Mouse (Mus musculus) midbrain, postnatal 0 days (tissue): ENCODE results near the gene Daxx. TPM values are rescaled to one million over a fixed set of nuclear protein-coding genes. Genes with fewer than 3 reads are reported as not detected.
A peak's percentile ranks its signal among the peaks of the same experiment; 100 is the strongest.

Experiments used
- ATAC-seq: fragments of 200-750 bp; cut with Nextera tagmentation; 2 replicates; pipeline ENCODE4 v1.8.0; 2017; ENCODE audit warnings: moderate number of reproducible peaks, mild to moderate bottlenecking, moderate TSS enrichment, moderate library complexity; ENCODE audit not compliant: low FRiP score
- DNase-seq: peaks from one replicate; pipeline ENCODE4 v3.0.0-alpha.2; 2015; ENCODE audit warnings: low spot score
- H3K27ac ChIP-seq: fragments of 300-500 bp; sonication (generic); 2 replicates; pipeline ENCODE4 v1.5.1; 2014; ENCODE audit warnings: low read depth, mild to moderate bottlenecking, low read length, mixed read lengths
- H3K27me3 ChIP-seq: fragments of 300-500 bp; sonication (generic); 2 replicates; pipeline ENCODE4 v1.6.1; 2014; ENCODE audit warnings: low read length, control low read depth, mixed read lengths; ENCODE audit not compliant: insufficient read depth
- H3K36me3 ChIP-seq: fragments of 300-500 bp; sonication (generic); 2 replicates; pipeline ENCODE4 v1.6.1; 2014; ENCODE audit warnings: low read length, control low read depth, mixed read lengths; ENCODE audit not compliant: insufficient read depth
- H3K4me1 ChIP-seq: fragments of 300-500 bp; sonication (generic); 2 replicates; pipeline ENCODE4 v1.6.1; 2014; ENCODE audit warnings: mild to moderate bottlenecking, control low read depth, antibody characterized with exemption, low read length, mixed read lengths; ENCODE audit not compliant: insufficient read depth
- H3K4me2 ChIP-seq: fragments of 300-500 bp; sonication (generic); 2 replicates; pipeline ENCODE4 v1.6.1; 2014; ENCODE audit warnings: low read depth, mild to moderate bottlenecking, low read length, mixed read lengths; ENCODE audit not compliant: poor library complexity, severe bottlenecking
- H3K4me3 ChIP-seq: fragments of 300-500 bp; sonication (generic); 2 replicates; pipeline ENCODE4 v1.5.1; 2014; ENCODE audit warnings: low read depth, mild to moderate bottlenecking, low read length, moderate library complexity
- H3K9ac ChIP-seq: fragments of 300-500 bp; sonication (generic); replicated peaks from 2 replicates; pipeline ENCODE4 v1.6.1; 2014; ENCODE audit warnings: mild to moderate bottlenecking, low read length, moderate library complexity, mixed read lengths; ENCODE audit not compliant: poor library complexity, severe bottlenecking
- H3K9me3 ChIP-seq: fragments of 300-500 bp; sonication (generic); 2 replicates; pipeline ENCODE4 v1.6.1; 2016; ENCODE audit warnings: low read length, control low read depth
- CTCF ChIP-seq: IDR thresholded peaks from 2 replicates; pipeline ENCODE4 v1.5.1; 2016; ENCODE audit warnings: antibody characterized with exemption, mild to moderate bottlenecking
- WGBS: fragments of 180-500 bp; shearing (Covaris S2); extraction: QIAGEN DNeasy Blood & Tissue Kit; methylation state at CpG from one replicate; pipeline ENCODE4 v1.1.7; 2014; 5-methylcytosine and 5-hydroxymethylcytosine counted together
- polyA plus RNA-seq: library from polyadenylated mRNA; unstranded; fragments of >200 nt; fragmentation: Nextera tagmentation; extraction: Ambion mirVana; gene quantifications from 2 replicates; pipeline ENCODE4 v1.2.1, GENCODE M21; 2015
- total RNA-seq: library from RNA; depleted of rRNA; stranded (reverse); fragments of >200 nt; gene quantifications from 2 replicates; pipeline ENCODE4 v1.2.3, GENCODE M21; 2014

The Daxx gene
- total and polyA plus RNA-seq, 2 experiments from 2014 or later, result 42.9 to 55.7 TPM

DNA sequence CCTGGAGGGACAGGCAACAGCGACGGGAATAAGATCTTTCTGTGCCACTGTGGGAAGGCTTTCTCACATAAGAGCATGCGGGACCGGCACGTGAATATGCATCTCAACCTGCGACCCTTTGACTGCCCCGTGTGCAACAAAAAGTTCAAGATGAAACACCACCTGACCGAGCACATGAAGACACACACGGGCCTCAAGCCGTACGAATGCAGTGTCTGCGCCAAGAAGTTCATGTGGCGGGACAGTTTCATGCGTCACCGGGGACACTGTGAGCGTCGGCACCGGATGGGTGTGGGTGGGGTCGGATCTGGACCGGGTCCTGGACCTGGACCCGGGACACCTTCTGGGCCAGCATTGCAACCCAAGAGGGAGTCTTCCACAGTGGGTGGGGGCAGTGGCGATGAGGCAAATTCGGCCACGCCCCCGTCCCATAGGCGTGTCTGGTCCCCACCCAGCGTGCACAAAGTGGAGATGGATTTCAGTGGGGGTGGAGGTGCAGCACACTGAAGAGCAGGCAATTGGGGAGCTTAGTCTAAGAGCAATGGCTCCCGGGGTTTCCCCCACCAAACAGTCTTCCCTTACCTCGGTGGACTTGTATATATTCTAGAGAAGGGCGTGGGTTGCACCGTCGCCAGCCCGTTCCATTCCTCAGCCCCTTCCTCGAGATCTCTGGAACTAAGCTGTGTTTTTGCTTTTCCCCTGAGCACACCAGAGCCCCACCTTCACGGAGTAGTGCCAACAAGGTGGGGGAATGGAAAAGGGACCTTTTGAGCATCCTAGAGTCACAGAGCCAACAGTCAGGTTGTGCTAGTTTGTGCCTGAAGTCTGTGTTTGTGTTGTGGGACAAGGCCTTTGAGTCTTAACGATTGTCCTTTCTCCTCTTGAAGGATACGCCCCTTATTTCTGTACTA lies 9.3 kb downstream of the Daxx start:
- Histone ChIP-seq H3K4me3 (peak overlapping the region; percentile 38), H3K27ac (no peak overlapping the region), H3K9me3 (no peaks in the 10 kb centered on the region), H3K27me3 (no peaks in the 10 kb centered on the region), H3K4me2 (peak overlapping the region; percentile 70; the same call in 1 of the 2 replicates), H3K9ac (no peak overlapping the region), H3K4me1 (no peaks in the 10 kb centered on the region), H3K36me3 (peaks cover 8% of the 10 kb centered on the region)
- DNase-seq (no peak), ATAC-seq (no peak)
- no peak for TF ChIP-seq CTCF
- 65% methylated on average over 37 of the region's 37 CpGs for WGBS

DNA sequence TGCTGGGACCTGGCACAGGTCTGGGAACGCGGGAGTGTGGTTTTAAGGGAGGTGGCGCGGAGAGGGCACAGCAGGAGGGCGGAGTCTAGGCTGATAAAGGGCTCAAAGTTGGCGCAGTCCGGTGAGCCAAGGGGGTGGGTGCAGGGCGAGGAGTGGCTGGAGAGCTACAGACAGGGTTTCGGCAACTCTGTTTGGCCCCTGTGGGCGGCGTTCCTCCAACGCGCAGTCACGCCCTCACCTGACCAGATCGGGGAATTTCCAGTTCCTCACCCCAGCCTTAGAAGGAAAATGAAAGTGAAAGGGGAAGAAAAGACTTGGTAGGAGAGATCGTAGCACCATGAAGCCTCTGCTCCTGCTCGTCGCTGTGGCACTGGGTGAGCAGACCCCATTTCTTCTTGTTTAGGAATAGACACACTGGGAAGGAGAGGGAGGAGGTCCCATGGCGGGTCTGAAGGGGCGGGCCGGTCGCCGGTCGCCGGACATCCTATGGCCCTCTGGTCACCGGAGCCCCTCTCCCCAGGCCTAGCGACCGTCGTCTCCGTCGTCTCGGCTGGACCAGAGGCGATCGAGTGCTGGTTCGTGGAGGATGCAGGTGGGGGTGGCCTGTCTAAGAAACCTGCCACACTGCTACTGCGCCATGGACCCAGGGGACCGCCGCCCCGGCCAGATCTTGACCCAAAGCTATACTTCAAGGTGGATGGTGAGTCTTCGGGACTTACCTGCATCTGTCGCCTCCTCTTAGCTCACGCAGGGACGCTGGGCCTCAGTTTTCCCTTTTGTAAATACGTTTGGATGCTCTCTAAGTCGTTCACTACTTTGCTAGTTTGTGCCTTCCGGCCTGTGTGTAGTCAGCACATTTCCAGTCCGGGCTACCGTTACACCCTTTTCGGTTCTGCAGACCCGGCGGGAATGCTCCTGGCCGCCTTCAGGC lies 10.4 kb downstream of the Daxx start:
- ATAC-seq (no peak), DNase-seq (peak; percentile 34)
- peak overlapping the region; percentile 70 for H3K4me2 ChIP-seq
- no peaks in the 10 kb centered on the region for H3K36me3 ChIP-seq
- peak overlapping the region; percentile 39 for H3K9ac ChIP-seq
- no peaks in the 10 kb centered on the region for H3K27me3 ChIP-seq
- H3K4me1 ChIP-seq, result no peaks in the 10 kb centered on the region
- no peaks in the 10 kb centered on the region for H3K9me3 ChIP-seq
- WGBS, result 4% methylated on average over 52 of the region's 52 CpGs
- H3K4me3 ChIP-seq, result peak overlapping the region; percentile 38
- TF ChIP-seq CTCF, result peak; percentile 29
- H3K27ac ChIP-seq, result peak overlapping the region; percentile 48; the same call in 1 of the 2 replicates

DNA sequence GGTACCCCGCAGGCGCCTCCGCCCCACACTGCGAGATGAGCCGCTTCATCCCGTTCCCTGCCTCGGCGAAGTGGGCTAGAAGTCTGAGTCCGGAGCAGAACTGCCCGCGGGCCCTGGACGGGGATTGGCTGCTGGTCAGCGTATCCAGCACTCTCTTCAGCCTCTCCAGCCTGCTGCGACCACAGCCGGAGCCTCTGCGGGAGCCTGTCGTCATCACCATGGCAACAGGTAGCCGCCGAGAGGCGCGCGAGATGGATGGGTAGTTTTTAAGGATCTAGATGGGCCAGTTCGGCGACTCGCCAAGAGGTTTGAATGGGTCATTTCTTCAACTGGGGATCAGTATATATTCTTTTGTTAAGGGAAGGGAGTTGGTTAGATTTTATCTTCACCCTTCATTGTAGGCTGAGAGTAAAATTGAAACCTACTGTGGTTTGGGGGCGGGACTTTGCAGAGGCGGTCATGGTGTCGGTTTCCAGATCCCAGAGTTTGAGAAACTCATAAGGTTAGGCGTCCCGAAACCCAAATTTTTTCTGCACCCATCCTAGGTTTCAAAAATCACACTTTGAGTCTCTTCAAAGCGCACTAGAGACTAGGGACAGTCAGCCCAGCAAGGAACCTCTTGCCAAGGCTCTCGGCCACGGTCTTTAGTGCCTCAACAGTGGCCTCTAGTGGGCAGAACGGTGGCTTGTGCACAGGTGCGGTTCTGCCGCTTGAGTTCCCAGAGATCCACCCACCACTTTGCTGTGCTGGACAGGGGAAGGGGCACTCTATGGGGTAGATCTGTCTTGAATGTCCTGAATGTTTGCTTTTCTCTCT lies 11.3 kb downstream of the Daxx start:
- H3K9ac ChIP-seq, result peak overlapping the region; percentile 39
- peak overlapping the region; percentile 38 for H3K4me3 ChIP-seq
- TF ChIP-seq CTCF, result peak; percentile 83
- DNase-seq (peak; percentile 83), ATAC-seq (no peak)
- peak overlapping the region; percentile 48; the same call in 1 of the 2 replicates for H3K27ac ChIP-seq
- H3K9me3 ChIP-seq, result no peaks in the 10 kb centered on the region
- no peaks in the 10 kb centered on the region for H3K27me3 ChIP-seq
- WGBS, result 3% methylated on average over 36 of the region's 36 CpGs
- peak overlapping the region; percentile 70 for H3K4me2 ChIP-seq
- no peaks in the 10 kb centered on the region for H3K4me1 ChIP-seq
- no peaks in the 10 kb centered on the region for H3K36me3 ChIP-seq

DNA sequence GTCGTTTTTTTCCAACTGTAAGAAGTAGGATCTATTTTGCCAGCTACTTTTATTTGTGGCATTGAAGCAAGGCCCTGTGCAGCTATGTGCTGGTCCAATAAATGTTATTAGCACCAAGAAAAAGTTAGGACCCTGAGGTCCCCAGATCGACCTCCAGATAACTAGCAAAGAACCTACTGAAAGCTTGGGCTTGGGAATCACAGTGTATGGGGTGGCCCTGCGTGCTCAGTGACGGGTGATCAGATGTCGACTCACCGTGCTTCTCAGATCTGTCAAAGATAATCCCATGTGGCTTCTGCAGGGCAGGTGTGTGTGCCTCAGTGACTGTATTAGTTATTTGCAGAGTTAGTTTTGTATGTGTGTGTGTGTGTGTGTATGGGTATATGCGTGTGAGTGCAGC lies 12.1 kb downstream of the Daxx start:
- Histone ChIP-seq H3K9ac (no peak overlapping the region), H3K4me3 (no peak overlapping the region), H3K9me3 (no peaks in the 10 kb centered on the region), H3K27ac (no peak overlapping the region), H3K36me3 (no peaks in the 10 kb centered on the region), H3K4me2 (no peak overlapping the region), H3K4me1 (no peaks in the 10 kb centered on the region), H3K27me3 (no peaks in the 10 kb centered on the region)
- TF ChIP-seq CTCF, result no peak
- no peak for DNase-seq
- 92% methylated on average over 7 of the region's 7 CpGs for WGBS
- ATAC-seq, result no peak

DNA sequence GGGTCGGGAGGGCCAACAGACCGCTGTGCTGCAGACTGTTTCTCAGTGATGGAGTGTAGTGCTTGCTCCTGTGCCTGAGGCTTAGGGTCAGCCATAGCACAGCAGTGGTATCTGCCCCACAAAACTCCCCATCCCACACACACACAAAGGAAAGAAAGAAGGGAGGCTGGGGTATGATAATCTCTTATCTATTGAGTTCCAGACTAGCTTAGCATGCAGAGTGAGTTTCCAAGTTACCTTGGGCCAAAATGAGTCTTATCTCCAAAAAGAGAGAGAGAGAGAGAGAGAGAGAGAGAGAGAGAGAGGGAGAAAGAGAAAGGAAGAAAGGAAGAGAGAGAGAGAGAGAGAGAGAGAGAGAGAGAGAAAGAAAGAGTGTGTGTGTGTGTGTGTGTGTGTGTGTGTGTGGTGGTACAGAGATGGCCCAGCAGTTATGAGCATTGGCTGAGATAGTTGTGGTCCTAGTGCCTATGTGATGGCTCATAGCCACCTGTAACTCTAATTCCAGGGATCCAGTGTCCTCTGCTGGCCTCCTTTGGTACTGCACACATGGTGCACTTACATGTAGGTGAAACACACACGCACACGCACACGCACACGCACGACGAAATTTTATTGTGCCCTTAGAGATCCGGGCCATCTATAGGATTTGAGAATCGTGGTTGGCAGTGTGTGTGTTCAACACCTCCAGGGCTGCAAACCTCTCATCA lies 15.5 kb downstream of the Daxx start:
- H3K4me2 ChIP-seq, result no peak overlapping the region
- H3K4me3 ChIP-seq, result no peak overlapping the region
- H3K36me3 ChIP-seq, result no peaks in the 10 kb centered on the region
- no peak overlapping the region for H3K9ac ChIP-seq
- H3K4me1 ChIP-seq, result no peaks in the 10 kb centered on the region
- WGBS, result 84% methylated on average over 10 of the region's 10 CpGs
- H3K9me3 ChIP-seq, result no peaks in the 10 kb centered on the region
- H3K27ac ChIP-seq, result no peak overlapping the region
- TF ChIP-seq CTCF, result peak; percentile 67
- ATAC-seq (no peak), DNase-seq (peak; percentile 37)
- no peaks in the 10 kb centered on the region for H3K27me3 ChIP-seq
